Mouse (Mus musculus): ENCODE data around the gene Hmgcs2.

DNA sequence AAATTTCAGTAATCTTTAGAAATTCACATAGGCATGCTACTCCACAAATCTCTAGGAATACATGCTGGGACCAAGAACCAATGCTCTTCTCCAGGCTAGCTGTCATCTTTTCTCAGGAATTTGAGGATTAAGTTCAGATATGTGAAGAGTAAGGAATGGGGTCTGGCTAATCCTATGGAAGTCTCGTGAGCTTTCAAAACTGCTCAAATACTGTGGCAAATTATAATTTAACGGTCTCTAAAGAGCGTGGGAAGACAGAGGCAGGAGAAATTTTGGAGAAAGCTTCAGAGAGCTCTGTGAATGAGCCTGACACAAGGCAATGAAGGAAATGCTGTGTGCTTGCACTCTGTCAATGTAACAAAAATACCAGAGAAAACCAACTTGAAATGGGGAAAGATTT lies 42.1 kb upstream of the Hmgcs2 start:
- no peak for TF ChIP-seq POLR2A (IDR thresholded peaks at IDR 0.05; ENCODE audit: low read depth, low read length)
- no peak for TF ChIP-seq CTCF (IDR thresholded peaks at IDR 0.05; ENCODE audit: extremely low read depth, insufficient read depth, insufficient read length, insufficient replicate concordance)

Data from spleen, adult 2 months (tissue).